Mouse (Mus musculus) urinary bladder, postnatal 4 days (tissue): ENCODE measurements around the gene Bcr.
"Not testable (repeated sequence)": the region's sequence is repeated elsewhere in the genome, so short reads cannot be mapped to it uniquely, and the experiment has no call there.

Source experiments
- DNase-seq, 2 experiments: peaks; one replicate each; pipeline ENCODE4 v3.0.0; 2021 to 2022; ENCODE audit warnings: low spot score in 2 of 2

Bcr gene

GRCm38 (mm10) chr10:75060217-75060842 is at the start of gene Bcr:
TSS of gene Bcr (plus strand) at chr10:75060592.
- DNase-seq, result peak; percentile 66 to 77

GRCm38 (mm10) chr10:75010704-75011103 is 49.7 kb upstream of the Bcr start:
- DNase-seq, result no peak

GRCm38 (mm10) chr10:75015465-75015864 is 44.9 kb upstream of the Bcr start:
- no peak for DNase-seq

GRCm38 (mm10) chr10:75016481-75016880 is 43.9 kb upstream of the Bcr start:
- no peak for DNase-seq

GRCm38 (mm10) chr10:75020271-75020670 is 40.1 kb upstream of the Bcr start:
- DNase-seq, result no peak

- peak; percentile 50 to 75 for DNase-seq
Observed at GRCm38 (mm10) chr10:75021138-75021537, 39.3 kb upstream of the Bcr start.

- DNase-seq, result no peak
Observed at GRCm38 (mm10) chr10:75026491-75026890, 33.9 kb upstream of the Bcr start.

- no peak for DNase-seq
Observed at GRCm38 (mm10) chr10:75028743-75029142, 31.6 kb upstream of the Bcr start.

GRCm38 (mm10) chr10:75029677-75030076 is 30.7 kb upstream of the Bcr start:
- no peak for DNase-seq

- no peak for DNase-seq
Observed at GRCm38 (mm10) chr10:75030234-75030633, 30.2 kb upstream of the Bcr start.

- no peak for DNase-seq
Observed at GRCm38 (mm10) chr10:75031345-75032114, 28.9 kb upstream of the Bcr start.

- DNase-seq, result peak in 1 of 2 experiments; percentile 61
Observed at GRCm38 (mm10) chr10:75032395-75032794, 28.0 kb upstream of the Bcr start, which contains the start of gene Rsph14. TSS of gene Rsph14 (minus strand) at chr10:75032586.

GRCm38 (mm10) chr10:75036883-75037379 is 23.5 kb upstream of the Bcr start, which contains the start of gene Rab36:
TSS of gene Rab36 (plus strand) at chr10:75037058.
- peak; percentile 95 to 97 for DNase-seq

- not testable (repeated sequence) for DNase-seq
Observed at GRCm38 (mm10) chr10:75042060-75042459, 18.3 kb upstream of the Bcr start.

- no peak for DNase-seq
Observed at GRCm38 (mm10) chr10:75044459-75044858, 15.9 kb upstream of the Bcr start.

- no peak for DNase-seq
Observed at GRCm38 (mm10) chr10:75045831-75046230, 14.6 kb upstream of the Bcr start.

GRCm38 (mm10) chr10:75048711-75049110 is 11.7 kb upstream of the Bcr start:
- DNase-seq, result no peak

GRCm38 (mm10) chr10:75051364-75052074 is 8.9 kb upstream of the Bcr start:
- DNase-seq, result no peak

- no peak for DNase-seq
Observed at GRCm38 (mm10) chr10:75052902-75053301, 7.5 kb upstream of the Bcr start.

- DNase-seq, result no peak
Observed at GRCm38 (mm10) chr10:75053655-75054054, 6.7 kb upstream of the Bcr start.

GRCm38 (mm10) chr10:75054125-75054524 is 6.3 kb upstream of the Bcr start:
- peak in 1 of 2 experiments; percentile 64 for DNase-seq

GRCm38 (mm10) chr10:75055672-75056071 is 4.7 kb upstream of the Bcr start:
- DNase-seq, result no peak
